Mouse (Mus musculus) c-Kit-positive CD71-negative TER-119-negative erythroid progenitor cells, embryonic 14.5 days (primary cell): ENCODE data around the gene Pigk.

ENCODE experiments used
- DNase-seq: peaks from one replicate; pipeline ENCODE4 v3.0.0-alpha.2; 2013; ENCODE audit warnings: low read depth

Pigk gene

DNA sequence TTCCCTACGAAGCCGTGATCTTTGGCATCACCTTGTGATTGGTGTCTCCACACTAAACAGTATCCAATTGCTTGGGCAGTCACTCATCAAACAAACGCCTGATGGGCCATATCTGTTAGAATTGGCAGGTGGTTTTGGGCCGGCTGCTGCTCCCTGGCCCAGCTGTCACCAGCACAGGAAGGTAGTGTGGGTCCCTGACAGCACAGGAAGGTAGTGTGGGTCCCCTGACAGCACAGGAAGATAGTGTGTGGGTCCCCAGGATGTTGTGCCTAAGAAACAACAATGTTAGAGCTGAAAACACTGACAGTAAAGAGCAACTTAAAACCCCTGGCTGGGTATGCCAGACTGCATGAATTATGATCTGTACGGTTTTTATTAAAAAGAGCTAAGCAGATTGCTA, 227.8 kb downstream of the Pigk start:
- no peak for DNase-seq

DNA sequence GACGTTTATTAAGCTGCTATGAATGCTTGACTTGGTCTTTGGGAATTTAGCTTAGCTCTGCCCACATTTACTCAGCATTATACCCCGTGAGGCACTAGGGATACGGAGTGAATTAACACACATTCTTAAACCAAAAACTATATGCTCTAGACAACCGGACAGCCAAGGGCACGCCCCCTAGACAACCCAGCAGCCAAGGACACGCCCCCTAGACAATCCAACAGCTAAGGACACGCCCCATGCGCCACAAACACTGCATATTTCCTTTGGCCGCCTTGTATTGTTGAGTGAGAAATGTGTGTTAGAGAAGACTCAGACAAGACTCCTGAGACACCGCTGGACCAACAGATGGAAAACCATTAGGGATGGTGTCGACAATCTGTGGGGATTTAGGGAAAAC, 229.1 kb downstream of the Pigk start:
- DNase-seq: no peak

DNA sequence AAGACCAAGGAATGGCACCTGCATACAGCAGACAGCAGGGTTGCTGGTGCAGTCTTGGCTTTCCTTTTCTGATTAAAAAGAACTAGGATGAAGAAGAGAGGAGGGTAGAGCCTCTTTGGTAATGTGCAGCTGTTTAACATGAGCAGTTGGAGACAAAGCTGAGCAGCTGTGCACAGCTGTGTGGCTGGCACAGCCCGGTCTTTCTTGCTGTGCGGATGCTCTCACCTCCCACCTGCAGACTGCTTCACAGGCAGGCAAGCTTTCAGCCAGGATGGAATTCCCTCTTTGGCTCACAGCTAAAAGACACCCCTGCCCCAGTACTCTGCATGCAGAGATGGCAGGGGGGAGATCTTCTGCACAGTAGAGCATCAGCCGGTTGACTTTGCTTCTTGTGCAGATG, 230.9 kb downstream of the Pigk start:
- no peak for DNase-seq

DNA sequence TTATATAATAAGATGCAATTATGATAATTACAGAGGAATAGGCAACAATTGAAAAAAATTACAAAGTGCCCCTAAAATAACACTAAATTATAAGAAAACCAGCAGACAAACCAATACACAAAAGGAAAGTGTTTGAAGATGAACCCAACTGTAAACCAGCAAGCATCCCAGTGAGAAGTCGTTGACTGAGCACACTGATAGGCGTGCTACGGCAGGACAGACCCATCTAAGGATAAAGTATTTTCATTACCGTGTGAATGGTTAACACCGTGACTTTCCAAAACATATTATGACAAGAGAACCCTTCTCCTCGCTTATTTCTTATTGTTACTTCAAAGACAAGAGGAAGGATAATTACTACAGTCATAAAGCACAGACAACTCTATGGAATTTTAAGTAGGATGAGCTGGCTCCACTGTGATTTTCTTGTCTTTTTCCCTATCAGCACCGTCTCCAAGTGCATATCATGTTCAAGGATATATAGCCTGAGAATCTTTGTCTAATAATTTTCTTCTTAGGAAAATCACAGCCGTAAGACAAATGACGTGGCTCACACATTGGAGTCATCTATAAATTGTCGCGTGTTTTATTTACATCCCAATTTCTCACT, 233.2 kb downstream of the Pigk start:
- DNase-seq: no peak

DNA sequence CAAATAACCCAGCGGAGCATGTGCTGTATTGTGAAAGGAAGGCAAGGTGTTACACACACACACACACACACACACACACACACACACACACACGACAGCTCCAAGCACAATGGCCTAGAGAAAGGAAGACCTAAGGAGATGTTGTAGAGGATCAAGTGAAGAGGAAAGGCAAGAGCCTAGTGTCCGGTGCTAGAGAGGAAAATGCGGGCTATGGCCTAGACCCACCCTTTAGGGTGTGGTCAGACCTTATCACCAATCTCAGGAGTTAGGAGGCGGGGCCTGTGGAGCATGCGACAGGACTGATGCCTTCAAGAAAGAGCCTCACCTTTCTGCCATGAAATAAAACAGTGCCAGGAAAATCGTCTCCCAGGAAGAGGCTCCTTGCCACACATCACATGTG, 234.7 kb downstream of the Pigk start:
- DNase-seq: no peak

DNA sequence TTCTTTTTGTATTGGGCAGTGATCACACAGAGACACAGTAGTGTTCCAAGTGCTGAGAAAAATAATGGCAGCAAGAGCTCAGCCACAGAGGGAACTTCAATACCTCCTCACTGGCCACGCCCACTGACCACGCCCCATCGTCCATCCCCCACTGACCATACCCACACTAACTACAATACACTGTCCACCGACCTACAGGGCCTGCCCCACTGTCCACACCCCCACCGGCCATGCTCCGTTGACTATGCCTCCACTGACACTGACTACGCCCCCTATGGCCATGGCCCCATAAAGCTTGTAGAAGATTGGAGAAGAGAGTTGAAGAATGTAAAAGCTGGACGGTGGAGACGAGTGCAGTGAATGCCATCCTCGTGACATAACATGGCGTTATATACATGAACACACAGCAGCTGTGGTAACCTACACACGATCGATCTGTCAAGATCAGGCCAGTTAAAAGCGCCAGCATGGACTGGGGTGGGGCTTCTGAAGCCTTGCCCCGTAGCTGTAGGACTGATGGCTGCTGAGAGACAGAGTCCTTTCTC, 235.4 kb downstream of the Pigk start:
- no peak for DNase-seq

DNA sequence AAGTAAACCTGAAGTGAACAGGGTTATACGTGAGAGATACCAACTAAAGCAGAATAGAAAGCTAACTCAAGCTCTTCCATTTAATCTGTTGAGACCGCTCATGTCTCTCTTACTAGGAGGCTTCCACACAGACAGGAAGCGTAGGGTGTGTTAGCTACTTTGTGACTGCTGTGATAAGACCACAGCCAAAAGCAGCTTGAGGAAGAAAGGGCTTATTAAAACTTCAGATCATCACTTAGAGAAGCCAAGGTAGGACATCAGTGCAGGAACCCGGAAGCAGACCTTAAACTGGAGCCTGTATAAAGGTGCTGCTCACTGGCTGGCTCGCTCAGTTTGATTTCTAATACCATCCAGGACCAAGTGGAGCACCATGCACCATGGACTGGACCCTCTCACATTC, 236.4 kb downstream of the Pigk start:
- DNase-seq: no peak

DNA sequence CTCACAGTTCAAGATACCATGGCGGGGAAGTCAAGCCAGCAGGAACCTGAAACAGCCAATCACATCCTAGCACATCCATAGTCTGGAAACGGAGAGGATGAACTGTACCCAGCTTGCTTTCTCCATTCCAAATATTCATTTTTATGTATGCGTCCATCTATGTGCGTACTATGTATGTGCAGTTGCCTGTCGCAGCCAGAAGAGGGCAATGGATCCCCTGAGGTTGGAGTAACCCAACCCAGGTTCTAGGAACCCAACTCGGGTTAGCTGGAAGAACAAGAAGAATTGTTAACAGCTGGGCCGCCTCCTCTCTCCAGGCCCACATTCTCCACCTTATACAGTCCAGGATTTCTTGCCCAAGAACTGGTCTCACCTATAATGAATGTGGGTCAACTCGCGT, 237.0 kb downstream of the Pigk start:
- no peak for DNase-seq

DNA sequence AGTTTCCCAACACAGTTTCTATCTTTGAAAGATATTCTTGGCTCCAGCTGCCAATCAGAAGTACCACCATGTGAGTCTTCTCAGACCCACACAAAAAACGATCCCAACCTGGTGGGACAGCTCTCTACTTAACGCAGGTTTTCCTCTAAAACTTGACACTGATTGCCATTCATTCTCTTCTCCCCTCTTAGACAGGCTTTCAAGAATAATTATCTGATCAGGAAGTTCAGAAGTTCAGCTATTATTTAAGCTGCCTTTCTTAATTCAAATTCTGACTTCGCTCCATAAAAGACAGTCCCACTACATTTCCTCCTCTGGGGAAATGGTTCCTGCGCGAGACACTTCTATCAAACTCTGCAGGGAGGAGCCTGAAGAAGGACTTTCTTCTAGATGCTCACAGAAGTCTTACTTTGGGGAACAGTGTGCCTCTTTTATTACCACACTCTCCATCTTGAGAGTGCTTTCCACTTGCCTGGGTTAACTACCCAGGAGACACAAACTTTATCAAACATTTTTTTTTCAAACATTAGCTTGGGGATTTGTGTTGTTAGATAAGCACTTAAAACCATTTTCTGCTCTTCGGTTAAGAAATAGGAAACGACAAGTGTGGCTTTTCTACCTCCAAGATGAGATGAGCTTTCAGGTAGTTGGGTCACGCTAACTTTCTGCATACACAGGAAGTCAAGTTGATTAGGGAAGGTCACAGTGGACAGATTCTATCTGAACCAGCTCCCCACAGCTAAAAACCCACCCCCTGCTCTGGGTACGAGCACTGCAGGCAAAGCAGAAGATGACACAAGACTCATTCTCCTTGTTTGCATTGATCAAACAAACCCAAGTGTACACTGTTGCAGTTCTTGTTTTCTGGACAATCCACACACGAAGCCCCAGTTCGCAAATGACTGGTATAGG, 238.0 kb downstream of the Pigk start:
- DNase-seq: no peak

DNA sequence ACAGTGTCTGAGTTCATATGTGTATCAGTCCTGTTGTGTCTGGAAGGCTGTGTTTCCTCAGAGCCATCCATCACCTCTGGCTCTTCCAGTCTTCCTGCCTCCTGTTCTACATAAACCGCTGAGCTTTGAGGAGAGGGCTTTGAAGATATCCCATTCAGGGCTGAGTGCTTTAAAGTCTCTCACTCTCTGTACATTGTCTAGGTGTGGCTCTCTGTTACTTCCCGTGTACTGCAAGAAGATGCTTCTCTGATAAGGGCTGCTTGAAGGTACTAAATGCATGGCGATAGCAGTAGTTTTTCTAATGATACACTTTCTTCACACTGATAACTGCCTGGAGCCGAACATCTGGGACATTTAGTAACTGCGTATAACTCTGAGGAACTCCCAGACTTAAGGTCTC, 242.1 kb downstream of the Pigk start:
- DNase-seq: no peak

DNA sequence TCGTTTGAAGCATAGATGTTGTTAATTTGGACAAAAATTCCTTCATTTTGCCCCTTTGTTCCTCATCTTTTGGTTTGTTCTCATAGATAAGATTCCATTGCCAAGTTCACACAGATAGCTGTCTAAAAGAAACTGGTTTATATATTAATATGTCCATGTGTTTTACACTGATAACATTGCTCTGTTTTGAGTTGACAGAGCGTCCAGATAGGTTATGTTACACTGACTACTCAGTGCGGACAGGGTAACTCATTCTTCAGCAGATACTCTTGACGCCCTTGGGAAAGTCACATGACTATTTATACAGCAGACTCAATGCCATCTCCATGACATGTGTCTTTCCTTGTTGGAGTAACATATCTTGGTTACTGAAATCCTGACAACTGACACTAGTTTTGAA, 242.9 kb downstream of the Pigk start:
- no peak for DNase-seq

DNA sequence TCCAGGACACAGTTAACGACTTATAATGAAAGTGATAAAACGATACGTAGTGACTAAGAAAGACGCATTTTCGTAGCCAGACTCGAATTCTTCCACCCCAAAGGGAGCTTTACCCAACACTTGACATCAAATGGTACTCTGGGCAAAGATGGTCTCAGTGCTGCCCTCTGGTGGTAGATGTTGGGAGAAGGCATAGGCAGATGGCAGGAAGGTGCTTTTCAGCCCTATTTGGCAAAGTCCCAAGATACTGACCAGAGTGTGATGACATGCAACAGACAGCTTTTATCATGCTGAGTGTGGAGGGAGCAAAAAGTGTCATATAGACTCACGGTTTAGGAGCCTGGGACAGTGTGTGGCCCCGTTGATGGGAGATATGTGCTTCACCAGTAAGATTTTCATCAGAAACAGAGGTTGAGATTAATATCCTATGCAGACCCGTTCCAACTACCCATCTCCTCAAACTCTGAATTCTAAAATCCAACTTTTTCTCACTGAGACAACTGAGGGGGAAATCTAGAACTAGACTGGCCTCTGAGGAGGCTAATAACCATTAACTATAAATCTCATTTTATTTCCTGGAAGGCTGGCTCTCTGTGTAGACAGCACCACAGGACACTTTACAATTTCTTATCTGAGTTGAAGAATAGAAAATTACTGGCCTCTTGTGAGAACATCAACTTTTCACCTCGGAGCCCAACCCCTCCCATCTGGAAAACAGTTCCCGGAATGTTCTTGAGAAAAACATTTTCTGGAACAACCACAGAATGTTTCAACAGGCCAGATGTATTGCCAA, 244.7 kb downstream of the Pigk start:
- DNase-seq: peak; percentile 45

DNA sequence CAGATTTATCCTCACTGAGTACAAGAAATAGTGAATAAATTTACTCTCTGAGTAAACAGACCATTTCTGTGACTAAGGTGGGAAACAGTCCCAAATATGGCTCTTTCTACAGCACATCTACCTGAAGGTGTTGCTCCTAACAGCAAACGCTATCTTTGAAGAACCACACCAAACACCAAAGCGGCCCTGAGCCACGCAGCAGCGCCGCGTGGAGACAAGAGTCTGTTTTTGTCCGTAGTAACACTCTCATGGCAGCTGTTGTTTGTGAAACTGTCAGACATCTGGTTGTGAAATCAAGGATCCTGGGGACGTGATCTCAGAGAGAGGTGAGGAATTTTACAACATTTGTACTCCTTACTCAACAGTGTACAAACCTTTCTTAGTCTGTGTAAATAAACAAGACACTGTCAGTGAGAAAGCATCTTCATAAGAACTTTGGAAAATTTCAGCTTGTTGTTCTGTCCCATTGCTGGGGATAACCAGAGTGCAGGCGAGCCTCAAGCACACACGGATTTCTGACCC, 248.0 kb downstream of the Pigk start:
- no peak for DNase-seq

DNA sequence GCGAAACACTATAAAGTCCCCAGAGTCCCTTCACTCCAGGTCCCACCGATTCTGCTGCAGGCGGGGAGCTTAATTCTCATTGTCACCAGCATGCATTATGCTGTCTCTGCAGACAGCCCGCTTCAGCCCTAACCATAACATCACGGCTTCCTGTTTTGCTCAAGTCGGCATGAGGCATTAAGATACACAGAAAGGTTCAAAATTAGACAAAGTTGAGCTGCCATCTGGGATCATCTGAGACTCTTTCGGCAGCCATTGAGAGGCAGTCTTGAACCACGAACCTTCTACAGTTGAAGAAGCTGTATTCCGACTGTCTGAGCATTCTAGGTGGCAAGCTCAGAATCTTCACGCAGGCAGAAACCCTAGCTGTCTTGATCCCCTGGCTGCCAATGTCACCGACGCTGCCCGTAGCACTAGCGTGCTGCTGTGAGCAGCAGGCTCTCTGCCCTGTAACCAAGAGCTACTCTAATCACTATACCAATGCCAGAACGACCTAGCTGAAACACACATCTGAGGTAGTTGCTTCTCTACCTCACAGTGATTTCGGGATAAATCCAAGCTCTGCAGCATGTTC, 256.0 kb downstream of the Pigk start:
- no peak for DNase-seq

DNA sequence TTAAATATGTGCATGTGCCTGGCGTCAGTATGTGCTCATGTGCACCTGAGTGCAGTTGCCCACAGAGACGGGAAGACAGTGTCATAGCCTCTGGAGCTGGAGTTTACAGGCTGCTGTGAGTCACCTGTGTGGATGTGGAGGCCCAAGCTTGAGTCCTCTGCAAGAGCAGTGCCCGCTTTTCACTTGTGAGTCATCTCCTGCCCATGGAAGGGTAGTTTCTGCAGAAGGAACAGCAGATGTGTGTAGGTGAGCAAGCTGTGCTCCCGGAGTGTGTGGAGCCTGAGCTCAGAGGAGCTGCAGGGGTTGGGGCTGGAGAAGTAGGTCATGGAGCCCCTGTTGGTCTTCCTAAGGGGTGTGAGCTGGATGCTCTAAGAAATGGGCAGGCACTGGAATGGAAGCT, 257.5 kb downstream of the Pigk start:
- DNase-seq: no peak

DNA sequence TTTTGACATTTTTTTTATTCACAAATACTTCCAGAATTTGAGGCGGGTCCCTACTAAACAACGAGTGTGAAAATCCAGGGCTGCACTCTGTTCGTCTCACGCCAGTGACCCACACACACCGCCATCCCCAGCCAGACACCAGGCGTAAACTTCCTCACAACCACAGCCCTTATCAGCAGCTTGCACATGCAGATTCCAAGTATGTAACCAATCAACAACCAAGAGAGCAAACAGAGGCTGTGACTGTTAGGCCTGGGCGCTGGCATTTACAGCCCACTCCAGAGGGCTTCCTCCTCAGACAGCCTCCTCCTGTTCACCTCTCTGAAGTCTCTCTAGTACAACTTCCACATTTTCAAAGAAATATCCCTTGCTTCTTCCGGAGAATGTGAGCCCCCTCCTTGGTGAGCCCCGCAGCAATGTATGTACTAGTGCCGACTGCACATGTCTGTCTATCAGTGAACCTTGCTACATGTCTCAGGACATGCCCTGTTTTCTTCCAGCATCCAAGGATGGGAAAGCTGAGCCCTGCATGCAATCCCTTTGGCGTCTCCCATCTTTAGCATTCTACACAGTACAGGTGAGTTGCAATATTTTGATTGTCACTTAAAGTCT, 265.7 kb downstream of the Pigk start:
- peak; percentile 50 for DNase-seq

DNA sequence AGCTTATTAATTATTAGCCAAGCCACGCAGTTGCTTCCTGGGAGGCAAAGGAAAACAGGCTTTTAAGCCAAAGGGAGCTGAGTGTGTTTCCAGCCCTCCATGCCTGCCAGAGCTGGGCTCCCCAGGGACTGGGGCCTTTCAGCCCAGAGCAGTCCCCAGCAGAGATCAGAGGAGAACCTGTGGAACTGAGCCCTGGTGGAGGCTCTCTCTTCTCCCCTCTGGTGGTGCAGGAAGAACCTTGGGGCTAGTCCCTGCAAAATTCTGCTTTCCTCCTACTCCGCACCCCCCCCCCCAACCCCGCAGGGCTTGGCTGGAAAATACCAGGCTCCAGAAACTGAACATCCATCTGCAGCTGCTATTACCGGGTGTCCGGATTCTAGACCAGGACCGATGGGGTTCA, 266.5 kb downstream of the Pigk start:
- no peak for DNase-seq

DNA sequence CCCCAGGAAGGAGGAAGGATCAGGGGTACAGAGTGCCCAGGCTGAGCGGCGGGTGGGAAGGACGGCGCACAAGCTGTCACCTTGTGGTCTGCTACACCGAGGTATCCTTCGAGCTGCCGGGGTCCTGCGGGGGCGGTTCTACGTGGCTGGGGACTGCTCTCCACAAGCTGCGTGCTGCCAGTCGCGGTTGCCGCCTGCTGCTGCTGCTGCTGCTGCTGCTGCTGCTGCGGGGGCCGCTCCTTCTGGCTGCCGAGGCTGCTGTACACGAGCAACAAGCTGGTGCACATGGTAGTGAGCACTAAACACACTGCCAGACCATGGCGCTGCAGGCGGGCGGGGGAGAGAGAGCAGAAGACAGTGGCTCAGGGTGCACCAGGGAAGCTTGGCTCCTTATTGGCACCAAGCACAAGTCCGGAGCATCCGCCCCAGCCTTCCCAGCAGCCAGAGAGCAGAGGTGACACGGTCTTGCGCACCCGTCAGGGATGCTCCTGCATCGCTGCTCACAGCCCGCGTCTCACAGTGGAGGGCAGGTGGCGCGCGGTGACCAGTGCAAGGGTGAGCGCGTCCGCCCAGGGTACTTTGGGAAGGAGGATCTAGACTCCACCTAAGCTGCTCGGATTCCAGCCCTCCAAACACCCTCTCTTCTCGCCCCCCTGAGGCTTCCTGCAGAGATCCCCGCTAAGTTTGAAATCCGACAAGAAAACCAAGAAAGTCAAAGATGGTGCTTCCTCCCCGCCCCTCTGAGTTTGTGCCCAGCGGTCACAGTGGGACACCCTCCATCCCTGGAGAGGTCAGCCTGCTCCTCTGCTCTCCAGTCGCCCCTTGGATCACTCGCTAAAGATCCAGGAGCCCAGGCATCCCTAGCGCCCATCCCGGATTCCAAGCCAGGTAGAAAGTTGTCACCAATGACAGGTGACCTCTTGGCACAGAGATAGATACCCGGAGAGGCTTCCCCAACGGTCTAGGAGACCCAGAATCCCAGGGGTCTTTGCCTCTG, 267.4 kb downstream of the Pigk start:
- no peak for DNase-seq

DNA sequence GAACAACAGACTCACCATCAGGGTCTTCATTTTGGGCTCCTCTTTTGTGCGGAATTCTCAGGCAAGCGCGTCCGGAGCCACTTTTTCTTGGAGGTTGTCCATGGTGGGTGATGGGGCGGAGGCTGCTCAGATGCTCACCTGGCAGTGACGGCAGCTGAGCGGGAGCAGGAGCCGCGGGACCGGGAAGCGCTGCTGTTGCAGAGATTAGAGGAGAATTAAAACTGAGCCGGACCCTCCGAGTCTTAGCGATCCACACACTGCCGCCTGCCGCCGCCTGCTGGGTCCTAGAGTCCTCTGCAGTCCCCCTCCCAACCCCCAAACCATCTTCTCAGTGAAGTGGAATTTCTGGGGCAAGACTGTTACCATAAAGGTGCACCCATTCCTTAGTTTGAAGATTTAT, 268.1 kb downstream of the Pigk start, which contains the start of gene St6galnac5:
TSS of gene St6galnac5 (minus strand) at position 259 of the 400 bp plus-strand sequence.
- DNase-seq: no peak

DNA sequence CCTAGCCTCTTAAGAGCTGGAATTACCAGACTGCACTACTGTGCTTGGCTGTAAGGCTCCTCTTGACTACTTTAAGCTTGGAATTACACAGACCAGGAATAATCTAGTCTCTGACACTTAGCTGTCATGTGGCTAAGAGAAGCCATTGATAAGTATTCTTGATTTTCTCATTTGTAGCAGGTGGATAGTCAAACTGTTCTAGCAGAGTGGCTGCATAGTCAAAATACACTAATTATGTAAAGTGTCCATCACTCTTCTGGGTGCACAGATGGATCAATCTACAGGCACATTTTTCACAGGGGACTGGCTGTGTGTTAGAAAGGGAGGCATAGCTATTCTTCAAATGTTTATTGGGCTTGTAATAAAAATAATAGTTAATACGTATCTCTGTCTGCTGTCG, 276.9 kb downstream of the Pigk start:
- DNase-seq: no peak
